Mouse (Mus musculus): Measurements from ENCODE around the gene Pnpo.

Pnpo gene

GRCm38 (mm10) chr11:96970341-96970740 is 26.6 kb upstream of the Pnpo start:
- DNase-seq (ENCODE audit: low read depth, low spot score) = no peak

- no peak for DNase-seq (ENCODE audit: low read depth, low spot score)
Observed at GRCm38 (mm10) chr11:96969746-96970145, 26.0 kb upstream of the Pnpo start.

- no peak for DNase-seq (ENCODE audit: low read depth, low spot score)
Observed at GRCm38 (mm10) chr11:96969280-96969722, 25.5 kb upstream of the Pnpo start.

- DNase-seq (ENCODE audit: low read depth, low spot score) = no peak
Observed at GRCm38 (mm10) chr11:96968476-96968875, 24.7 kb upstream of the Pnpo start.

GRCm38 (mm10) chr11:96967544-96968269 is 23.9 kb upstream of the Pnpo start:
- no peak for DNase-seq (ENCODE audit: low read depth, low spot score)

- DNase-seq (ENCODE audit: low read depth, low spot score) = no peak
Observed at GRCm38 (mm10) chr11:96966914-96967543, 23.2 kb upstream of the Pnpo start.

GRCm38 (mm10) chr11:96966172-96966571 is 22.4 kb upstream of the Pnpo start:
- DNase-seq (ENCODE audit: low read depth, low spot score) = no peak

- peak; percentile 66 for DNase-seq (ENCODE audit: low read depth, low spot score)
Observed at GRCm38 (mm10) chr11:96963580-96963979, 19.8 kb upstream of the Pnpo start.

- no peak for DNase-seq (ENCODE audit: low read depth, low spot score)
Observed at GRCm38 (mm10) chr11:96957061-96957805, 13.4 kb upstream of the Pnpo start.

- no peak for DNase-seq (ENCODE audit: low read depth, low spot score)
Observed at GRCm38 (mm10) chr11:96956009-96956724, 12.4 kb upstream of the Pnpo start.

- no peak for DNase-seq (ENCODE audit: low read depth, low spot score)
Observed at GRCm38 (mm10) chr11:96955094-96955493, 11.3 kb upstream of the Pnpo start.

- no peak for DNase-seq (ENCODE audit: low read depth, low spot score)
Observed at GRCm38 (mm10) chr11:96952896-96953295, 9.1 kb upstream of the Pnpo start.

- DNase-seq (ENCODE audit: low read depth, low spot score) = no peak
Observed at GRCm38 (mm10) chr11:96952426-96952825, 8.6 kb upstream of the Pnpo start.

GRCm38 (mm10) chr11:96950767-96951166 is 7.0 kb upstream of the Pnpo start:
- DNase-seq (ENCODE audit: low read depth, low spot score) = no peak

GRCm38 (mm10) chr11:96947849-96948248 is 4.1 kb upstream of the Pnpo start:
- no peak for DNase-seq (ENCODE audit: low read depth, low spot score)

GRCm38 (mm10) chr11:96946498-96946897 is 2.7 kb upstream of the Pnpo start:
- DNase-seq (ENCODE audit: low read depth, low spot score) = no peak

- no peak for DNase-seq (ENCODE audit: low read depth, low spot score)
Observed at GRCm38 (mm10) chr11:96944844-96945580, 1.2 kb upstream of the Pnpo start.

- no peak for DNase-seq (ENCODE audit: low read depth, low spot score)
Observed at GRCm38 (mm10) chr11:96941989-96942590, 1.7 kb downstream of the Pnpo start.

GRCm38 (mm10) chr11:96940578-96941465 is 3.0 kb downstream of the Pnpo start:
- no peak for DNase-seq (ENCODE audit: low read depth, low spot score)

GRCm38 (mm10) chr11:96938426-96938800 is 5.4 kb downstream of the Pnpo start:
- DNase-seq (ENCODE audit: low read depth, low spot score) = no peak

Data from retina, postnatal 7 days (tissue).